Mouse (Mus musculus) MEL (cell line): ENCODE data around the gene Plaur. TPM values are rescaled to one million over a fixed set of nuclear protein-coding genes. Genes with fewer than 3 reads are reported as not detected.

Experiments
- DNase-seq: peaks from one replicate; pipeline ENCODE4 v3.0.0; 2011; ENCODE audit warnings: low read depth, low spot score
- H3K27ac ChIP-seq: 2 replicates; pipeline ENCODE4 v1.5.1; 2012; ENCODE audit warnings: low read depth, mild to moderate bottlenecking, control low read depth, low read length, moderate library complexity; ENCODE audit not compliant: control insufficient read depth
- H3K27me3 ChIP-seq, 2 experiments: fragments of 150-350 bp in 1 of 2; sonication (generic) in 1 of 2; 2 replicates each; pipeline ENCODE4 v1.6.1; 2012; ENCODE audit warnings: low read length in 2 of 2, mild to moderate bottlenecking in 2 of 2, improper control_type of control experiment in 1 of 2, moderate library complexity in 1 of 2; ENCODE audit not compliant: insufficient read depth in 2 of 2, control insufficient read depth in 1 of 2
- H3K36me3 ChIP-seq, 2 experiments: 2 replicates each; pipeline ENCODE4 v1.6.1; 2012 to 2014; ENCODE audit warnings: low read length in 2 of 2, improper control_type of control experiment in 1 of 2, inconsistent platforms in 1 of 2, mild to moderate bottlenecking in 1 of 2; ENCODE audit not compliant: insufficient read depth in 2 of 2, control insufficient read depth in 1 of 2
- H3K4me1 ChIP-seq, 2 experiments: fragments of 150-350 bp in 1 of 2; sonication (generic) in 1 of 2; 2 replicates each; pipeline ENCODE4 v1.6.1; 2012; ENCODE audit warnings: low read length in 2 of 2, improper control_type of control experiment in 1 of 2, mild to moderate bottlenecking in 1 of 2; ENCODE audit not compliant: insufficient read depth in 2 of 2, control insufficient read depth in 1 of 2
- H3K4me3 ChIP-seq, 2 experiments: fragments of 150-350 bp in 1 of 2; sonication (generic) in 1 of 2; 2 replicates each; pipeline ENCODE4 v1.5.1; 2012; ENCODE audit warnings: low read depth in 2 of 2, low read length in 2 of 2, mild to moderate bottlenecking in 2 of 2, moderate library complexity in 2 of 2, control low read depth in 1 of 2, improper control_type of control experiment in 1 of 2; ENCODE audit not compliant: control insufficient read depth in 1 of 2, insufficient read depth in 1 of 2
- H3K79me2 ChIP-seq: 2 replicates; pipeline ENCODE4 v1.6.1; 2012; ENCODE audit warnings: mild to moderate bottlenecking, low read length, moderate library complexity; ENCODE audit not compliant: control insufficient read depth, poor library complexity, insufficient read depth
- H3K9ac ChIP-seq: 2 replicates; pipeline ENCODE4 v1.6.1; 2012; ENCODE audit warnings: low read depth, mild to moderate bottlenecking, control low read depth, low read length, moderate library complexity; ENCODE audit not compliant: control insufficient read depth, poor library complexity, severe bottlenecking
- H3K9me3 ChIP-seq: fragments of 150-350 bp; sonication (generic); replicated peaks from 2 replicates; pipeline ENCODE4 v1.6.1; 2012; ENCODE audit warnings: mild to moderate bottlenecking, low read length, improper control_type of control experiment, moderate library complexity; ENCODE audit not compliant: insufficient read depth
- BHLHE40 ChIP-seq: IDR thresholded peaks from 2 replicates; pipeline ENCODE4 v1.6.1; 2012; ENCODE audit warnings: low read depth, mild to moderate bottlenecking, inconsistent platforms, low read length, improper control_type of control experiment, borderline replicate concordance
- CHD2 ChIP-seq: IDR thresholded peaks from 2 replicates; pipeline ENCODE4 v1.6.1; 2011; ENCODE audit warnings: low read length, improper control_type of control experiment
- CTCF ChIP-seq, 3 experiments: IDR thresholded peaks in 2 of 3; conservative IDR thresholded peaks in 1 of 3; 2 replicates each; pipeline ENCODE4 v1.5.1; 2011 to 2012; ENCODE audit warnings: low read length in 3 of 3, low read depth in 2 of 3, mild to moderate bottlenecking in 2 of 3, improper control_type of control experiment in 1 of 3, inconsistent platforms in 1 of 3, mixed read lengths in 1 of 3, moderate library complexity in 1 of 3; ENCODE audit not compliant: control insufficient read depth in 1 of 3, insufficient read depth in 1 of 3, poor library complexity in 1 of 3, severe bottlenecking in 1 of 3
- ELF1 ChIP-seq: IDR thresholded peaks from 2 replicates; pipeline ENCODE4 v1.6.1; 2014; ENCODE audit warnings: low read depth, mild to moderate bottlenecking, inconsistent platforms, low read length, improper control_type of control experiment, moderate library complexity
- ETS1 ChIP-seq: IDR thresholded peaks from 2 replicates; pipeline ENCODE4 v1.6.1; 2012; ENCODE audit warnings: low read depth, mild to moderate bottlenecking, inconsistent platforms, low read length, improper control_type of control experiment, moderate library complexity
- GATA1 ChIP-seq: IDR thresholded peaks from 2 replicates; pipeline ENCODE4 v1.6.1; 2011; ENCODE audit warnings: low read depth, low read length, improper control_type of control experiment
- HCFC1 ChIP-seq: IDR thresholded peaks from 2 replicates; pipeline ENCODE4 v1.6.1; 2012; ENCODE audit warnings: low read depth, mild to moderate bottlenecking, inconsistent platforms, low read length, improper control_type of control experiment, moderate library complexity
- JUND ChIP-seq: IDR thresholded peaks from 2 replicates; pipeline ENCODE4 v1.6.1; 2011; ENCODE audit warnings: low read depth, mild to moderate bottlenecking, improper control_type of control experiment, low read length
- MXI1 ChIP-seq: IDR thresholded peaks from 2 replicates; pipeline ENCODE4 v1.6.1; 2011; ENCODE audit warnings: mild to moderate bottlenecking, low read depth, low read length, improper control_type of control experiment
- MYC ChIP-seq: IDR thresholded peaks from 2 replicates; pipeline ENCODE4 v1.6.1; 2011; ENCODE audit warnings: low read depth, mild to moderate bottlenecking, low read length, improper control_type of control experiment, moderate library complexity
- POLR2AphosphoS2 ChIP-seq: IDR thresholded peaks from 2 replicates; pipeline ENCODE4 v1.6.1; 2011; ENCODE audit warnings: low read length, improper control_type of control experiment
- RAD21 ChIP-seq: IDR thresholded peaks from 2 replicates; pipeline ENCODE4 v1.6.1; 2011; ENCODE audit warnings: mild to moderate bottlenecking, low read depth, low read length, improper control_type of control experiment
- SMC3 ChIP-seq: IDR thresholded peaks from 2 replicates; pipeline ENCODE4 v1.6.1; 2011; ENCODE audit warnings: low read depth, low read length, improper control_type of control experiment
- TBP ChIP-seq: IDR thresholded peaks from 2 replicates; pipeline ENCODE4 v1.8.0; 2011; ENCODE audit warnings: low read depth, low read length, improper control_type of control experiment
- ZC3H11A ChIP-seq: IDR thresholded peaks from 2 replicates; pipeline ENCODE4 v1.6.1; 2012; ENCODE audit warnings: low read depth, mild to moderate bottlenecking, inconsistent platforms, low read length, improper control_type of control experiment
- ZMIZ1 ChIP-seq: IDR thresholded peaks from 2 replicates; pipeline ENCODE4 v1.6.1; 2012; ENCODE audit warnings: low read depth, mild to moderate bottlenecking, inconsistent platforms, low read length, improper control_type of control experiment, moderate library complexity
- ZNF384 ChIP-seq: IDR thresholded peaks from 2 replicates; pipeline ENCODE4 v1.6.1; 2012; ENCODE audit warnings: low read depth, mild to moderate bottlenecking, inconsistent platforms, low read length, improper control_type of control experiment
- polyA plus RNA-seq, 2 experiments: library from polyadenylated mRNA; stranded (reverse) in 1 of 2; unstranded in 1 of 2; fragments of >175 nt in 1 of 2; fragments of >200 nt in 1 of 2; gene quantifications; 2 replicates each; pipeline versions ENCODE4 v1.2.1 to v1.2.4; 2012; ENCODE audit warnings: low replicate concordance in 2 of 2, low read depth in 1 of 2; ENCODE audit not compliant: insufficient read length in 2 of 2, insufficient read depth in 1 of 2, missing spikeins in 1 of 2
- total RNA-seq: library from RNA; depleted of rRNA; stranded (reverse); fragments of 300-350 nt; gene quantifications from 2 replicates; pipeline ENCODE4 v1.2.3, GENCODE M21; 2012

Plaur gene
- total and polyA plus RNA-seq, 3 experiments, result 8.6 to 9.7 TPM; not detected in 1

- H3K9me3 ChIP-seq, result no peaks in the 10 kb centered on the region
- H3K36me3 ChIP-seq, result peaks cover 0 to 7% of the 10 kb centered on the region in 2 experiments; a peak in 2 of 4 replicates
- TF ChIP-seq JUND (no peak), GATA1 (0 out of 2 replicates have a peak, but pooled peaks have one; percentile 21), ETS1 (peak; percentile 57; the same call in 1 of the 2 replicates), ZNF384 (0 out of 2 replicates have a peak, but pooled peaks have one; percentile 12)
- no peak overlapping the region for H3K9ac ChIP-seq
- H3K27ac ChIP-seq, result no peak overlapping the region
- no peak overlapping the region for H3K4me3 ChIP-seq
- no peaks in the 10 kb centered on the region for H3K79me2 ChIP-seq
- DNase-seq, result no peak
- H3K27me3 ChIP-seq, result no peaks in the 10 kb centered on the region
- H3K4me1 ChIP-seq, result peaks cover 0 to 8% of the 10 kb centered on the region in 2 experiments; a peak in 3 of 4 replicates
Measured at GRCm38 (mm10) chr7:24439891-24440290, 22.4 kb upstream of the Plaur start.

- Histone ChIP-seq H3K27me3 (no peaks in the 10 kb centered on the region), H3K36me3 (peaks cover 0 to 7% of the 10 kb centered on the region in 2 experiments; a peak in 2 of 4 replicates), H3K27ac (no peak overlapping the region), H3K4me3 (no peak overlapping the region), H3K4me1 (peaks cover 0 to 8% of the 10 kb centered on the region in 2 experiments; a peak in 3 of 4 replicates), H3K9ac (no peak overlapping the region), H3K79me2 (no peaks in the 10 kb centered on the region), H3K9me3 (no peaks in the 10 kb centered on the region)
- peak; percentile 87 for DNase-seq
- TF ChIP-seq CHD2 (no peak), ZC3H11A (0 out of 2 replicates have a peak, but pooled peaks have one; percentile 13), RAD21 (peak; percentile 71), SMC3 (peak; percentile 74), CTCF (IDR thresholded peaks at IDR 0.05 in 2 of 3, conservative IDR thresholded peaks at IDR 0.05 in 1 of 3; ENCODE audit: control insufficient read depth in 1 of 3, insufficient read depth in 1 of 3, low read depth in 2 of 3, low read length in 3 of 3, poor library complexity in 1 of 3, severe bottlenecking in 1 of 3) (peak; percentile 90 to 99 (median 99)), TBP (no peak), MXI1 (no peak), JUND (no peak), HCFC1 (no peak), ELF1 (no peak), POLR2AphosphoS2 (no peak), MYC (no peak)
Measured at GRCm38 (mm10) chr7:24441785-24442184, 20.5 kb upstream of the Plaur start.

DNA sequence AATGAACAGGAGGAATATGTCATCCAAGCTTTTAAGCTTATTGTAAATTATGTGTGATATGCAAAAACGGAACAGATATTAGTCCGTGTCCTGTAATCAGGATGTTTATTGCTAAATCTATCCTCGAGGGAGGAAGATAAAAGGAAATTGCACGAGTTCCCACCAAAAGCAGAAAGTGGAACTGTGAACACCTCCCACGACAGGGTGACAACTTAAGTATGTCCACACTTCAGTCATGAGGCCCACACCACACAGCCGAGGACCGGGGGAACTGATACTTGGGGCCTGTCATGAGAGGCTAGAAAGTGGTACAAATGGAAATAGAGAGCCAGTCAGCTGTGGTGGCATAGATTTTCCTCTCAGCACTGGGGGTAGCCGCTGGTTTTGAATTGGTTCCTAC, 20.0 kb upstream of the Plaur start:
- Histone ChIP-seq H3K36me3 (peaks cover 0 to 7% of the 10 kb centered on the region in 2 experiments; a peak in 2 of 4 replicates), H3K9ac (no peak overlapping the region), H3K4me3 (no peak overlapping the region)
- TF ChIP-seq POLR2AphosphoS2, result no peak
- no peak for TF ChIP-seq ZMIZ1
- no peak for TF ChIP-seq MXI1
- TF ChIP-seq BHLHE40, result no peak
- TF ChIP-seq HCFC1, result no peak
- TF ChIP-seq, all 39 proteins: peak for 0
- Histone ChIP-seq H3K9me3 (no peaks in the 10 kb centered on the region), H3K4me1 (peaks cover 0 to 8% of the 10 kb centered on the region in 2 experiments; a peak in 3 of 4 replicates), H3K27me3 (no peaks in the 10 kb centered on the region), H3K27ac (no peak overlapping the region), H3K79me2 (no peaks in the 10 kb centered on the region)
- no peak for DNase-seq
